Mouse (Mus musculus) cerebral cortex, adult 2 months (tissue): ENCODE data around the gene Rcan1.

Experiments used
- whole genome bisulfite sequencing: fragments of 180-500 bp; shearing (Covaris S2); methylation state at CpG from one replicate; pipeline ENCODE4 v1.1.7; 2018; 5-methylcytosine and 5-hydroxymethylcytosine counted together

Gene Rcan1

DNA sequence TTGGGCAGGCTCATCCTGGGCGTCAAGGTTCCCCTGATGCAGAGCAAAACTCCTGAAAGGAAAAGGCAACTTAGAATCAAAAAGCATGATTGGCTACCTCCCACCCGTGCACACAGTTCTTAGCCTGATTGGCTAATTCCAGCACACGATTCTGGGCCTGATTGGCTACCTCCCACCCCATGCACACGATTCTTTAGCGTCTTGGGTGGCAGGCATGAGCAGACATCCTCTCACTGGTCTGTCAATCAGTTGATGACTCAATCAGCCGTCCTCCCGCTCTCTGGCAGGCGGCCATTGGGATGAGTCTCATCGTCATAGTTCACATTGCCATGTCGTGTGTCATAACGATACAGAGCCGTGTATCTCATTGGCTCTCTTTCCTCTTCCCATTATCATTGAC lies 121.7 kb downstream of the Rcan1 start:
- WGBS = 67% methylated on average over 12 of the region's 12 CpGs

DNA sequence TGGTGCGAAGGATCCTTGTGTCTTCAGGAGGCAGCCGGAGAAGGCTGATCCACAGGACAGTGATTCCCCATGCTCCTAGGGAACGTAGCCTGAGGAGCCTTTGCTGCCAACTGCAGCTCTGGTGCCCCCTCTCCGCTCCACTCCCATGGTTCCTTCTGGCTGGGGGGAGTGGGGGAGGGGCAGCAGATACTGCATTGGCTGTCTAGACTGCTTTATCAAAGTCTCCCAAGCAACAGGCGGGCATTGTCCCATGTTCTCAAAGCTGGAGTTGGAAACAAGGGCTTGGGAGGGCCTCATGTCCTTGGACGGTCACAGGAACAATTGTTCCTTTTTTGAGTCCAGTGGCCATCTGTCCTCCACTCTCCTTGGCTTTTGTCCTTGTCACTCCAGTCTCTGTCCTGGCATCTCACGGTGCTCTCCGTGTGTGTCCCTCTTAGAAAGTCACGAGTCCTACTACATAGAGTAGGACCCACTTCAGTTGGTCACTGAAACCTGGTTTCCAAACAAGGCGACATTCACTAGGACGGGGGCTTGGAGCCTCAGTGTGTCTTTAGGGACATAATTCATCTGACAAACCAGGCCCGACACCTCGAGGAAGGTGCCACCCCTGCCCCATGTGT lies 124.3 kb downstream of the Rcan1 start:
- 77% methylated on average over 13 of the region's 13 CpGs for WGBS

DNA sequence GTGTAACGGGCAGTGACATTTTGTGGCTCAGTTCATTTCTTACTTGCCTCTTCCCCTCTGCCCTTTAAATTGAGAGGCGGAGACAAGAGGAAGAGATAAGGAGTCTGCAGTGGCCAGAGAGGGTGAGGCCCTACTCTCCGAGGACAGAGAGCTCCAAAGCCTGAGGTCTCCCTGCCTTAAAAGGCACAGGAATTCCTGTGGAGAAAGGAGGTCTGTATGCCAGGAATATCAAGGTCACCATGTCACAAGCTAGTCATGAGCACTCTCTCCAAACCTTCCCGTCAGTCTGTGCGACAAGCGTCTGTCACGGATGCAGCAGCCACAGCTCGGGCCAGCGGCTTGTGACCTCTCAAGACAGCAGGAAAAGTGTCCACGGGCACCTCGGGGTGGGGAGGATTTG lies 125.5 kb downstream of the Rcan1 start:
- 80% methylated on average over 11 of the region's 11 CpGs for WGBS
